Mouse (Mus musculus) forebrain, embryonic 13.5 days (tissue): ENCODE data around the gene 2010005H15Rik. TPM values are rescaled to one million over a fixed set of nuclear protein-coding genes. Genes with fewer than 3 reads are reported as not detected.

Experiments
- polyA plus RNA-seq: library from polyadenylated mRNA; unstranded; fragments of >200 nt; fragmentation: Nextera tagmentation; extraction: Ambion mirVana; gene quantifications from 2 replicates; pipeline ENCODE4 v1.2.1, GENCODE M21; 2015

Gene 2010005H15Rik
- polyA plus RNA-seq, 1 experiment from 2014 or later: not detected

Other genes starting within 250 kb of the 2010005H15Rik start
- gene Kpna1, start 242.7 kb upstream of the 2010005H15Rik start, polyA plus RNA-seq: 70.0 and 78.2 TPM in 2 replicates
- 13.1 and 13.3 TPM in 2 replicates for gene Wdr5b, start 180.3 kb upstream of the 2010005H15Rik start, polyA plus RNA-seq
- 237 and 242 TPM in 2 replicates for gene Fam162a, start 149.9 kb upstream of the 2010005H15Rik start, polyA plus RNA-seq
- 53.9 and 59.7 TPM in 2 replicates for gene Ccdc58, start 149.8 kb upstream of the 2010005H15Rik start, polyA plus RNA-seq
- gene Csta1, start 90.2 kb upstream of the 2010005H15Rik start, polyA plus RNA-seq: not detected in 2 replicates
- gene Stfa2l1, start 64.7 kb upstream of the 2010005H15Rik start, polyA plus RNA-seq: not detected in 2 replicates
- 0.32 and 0.53 TPM in 2 replicates for gene Gm5483, start 37.3 kb upstream of the 2010005H15Rik start, polyA plus RNA-seq
- not detected in 2 replicates for gene Gm5416, start 11.1 kb upstream of the 2010005H15Rik start, polyA plus RNA-seq
- 0.39 and 0.62 TPM in 2 replicates for gene Stfa1, start 55.5 kb downstream of the 2010005H15Rik start, polyA plus RNA-seq
- not detected in 2 replicates for gene BC117090, start 112.9 kb downstream of the 2010005H15Rik start, polyA plus RNA-seq
- 0.63 TPM in 1 of 2 replicates, not detected in the other for gene BC100530, start 146.3 kb downstream of the 2010005H15Rik start, polyA plus RNA-seq
- gene Stfa2, start 187.0 kb downstream of the 2010005H15Rik start, polyA plus RNA-seq: not detected in 2 replicates
- not detected in 2 replicates for gene Stfa3, start 233.9 kb downstream of the 2010005H15Rik start, polyA plus RNA-seq